Mouse (Mus musculus) MEL (cell line): Measurements from ENCODE around the gene Usp22. TPM values are rescaled to one million over a fixed set of nuclear protein-coding genes. Genes with fewer than 3 reads are reported as not detected.
A peak's percentile ranks its signal among the peaks of the same experiment; 100 is the strongest.

Source experiments
- DNase-seq: peaks from one replicate; pipeline ENCODE4 v3.0.0; 2011; ENCODE audit warnings: low read depth, low spot score
- H3K27ac ChIP-seq: 2 replicates; pipeline ENCODE4 v1.5.1; 2012; ENCODE audit warnings: low read depth, mild to moderate bottlenecking, control low read depth, low read length, moderate library complexity; ENCODE audit not compliant: control insufficient read depth
- H3K27me3 ChIP-seq, 2 experiments: fragments of 150-350 bp in 1 of 2; sonication (generic) in 1 of 2; 2 replicates each; pipeline ENCODE4 v1.6.1; 2012; ENCODE audit warnings: low read length in 2 of 2, mild to moderate bottlenecking in 2 of 2, improper control_type of control experiment in 1 of 2, moderate library complexity in 1 of 2; ENCODE audit not compliant: insufficient read depth in 2 of 2, control insufficient read depth in 1 of 2
- H3K36me3 ChIP-seq, 2 experiments: 2 replicates each; pipeline ENCODE4 v1.6.1; 2012 to 2014; ENCODE audit warnings: low read length in 2 of 2, improper control_type of control experiment in 1 of 2, inconsistent platforms in 1 of 2, mild to moderate bottlenecking in 1 of 2; ENCODE audit not compliant: insufficient read depth in 2 of 2, control insufficient read depth in 1 of 2
- H3K4me1 ChIP-seq, 2 experiments: fragments of 150-350 bp in 1 of 2; sonication (generic) in 1 of 2; 2 replicates each; pipeline ENCODE4 v1.6.1; 2012; ENCODE audit warnings: low read length in 2 of 2, improper control_type of control experiment in 1 of 2, mild to moderate bottlenecking in 1 of 2; ENCODE audit not compliant: insufficient read depth in 2 of 2, control insufficient read depth in 1 of 2
- H3K4me3 ChIP-seq, 2 experiments: fragments of 150-350 bp in 1 of 2; sonication (generic) in 1 of 2; 2 replicates each; pipeline ENCODE4 v1.5.1; 2012; ENCODE audit warnings: low read depth in 2 of 2, low read length in 2 of 2, mild to moderate bottlenecking in 2 of 2, moderate library complexity in 2 of 2, control low read depth in 1 of 2, improper control_type of control experiment in 1 of 2; ENCODE audit not compliant: control insufficient read depth in 1 of 2, insufficient read depth in 1 of 2
- H3K79me2 ChIP-seq: 2 replicates; pipeline ENCODE4 v1.6.1; 2012; ENCODE audit warnings: mild to moderate bottlenecking, low read length, moderate library complexity; ENCODE audit not compliant: control insufficient read depth, poor library complexity, insufficient read depth
- H3K9ac ChIP-seq: 2 replicates; pipeline ENCODE4 v1.6.1; 2012; ENCODE audit warnings: low read depth, mild to moderate bottlenecking, control low read depth, low read length, moderate library complexity; ENCODE audit not compliant: control insufficient read depth, poor library complexity, severe bottlenecking
- H3K9me3 ChIP-seq: fragments of 150-350 bp; sonication (generic); replicated peaks from 2 replicates; pipeline ENCODE4 v1.6.1; 2012; ENCODE audit warnings: mild to moderate bottlenecking, low read length, improper control_type of control experiment, moderate library complexity; ENCODE audit not compliant: insufficient read depth
- BHLHE40 ChIP-seq: IDR thresholded peaks from 2 replicates; pipeline ENCODE4 v1.6.1; 2012; ENCODE audit warnings: low read depth, mild to moderate bottlenecking, inconsistent platforms, low read length, improper control_type of control experiment, borderline replicate concordance
- CHD1 ChIP-seq: IDR thresholded peaks from 2 replicates; pipeline ENCODE4 v1.6.1; 2012; ENCODE audit warnings: low read depth, mild to moderate bottlenecking, inconsistent platforms, low read length, improper control_type of control experiment
- CHD2 ChIP-seq: IDR thresholded peaks from 2 replicates; pipeline ENCODE4 v1.6.1; 2011; ENCODE audit warnings: low read length, improper control_type of control experiment
- CTCF ChIP-seq, 3 experiments: IDR thresholded peaks in 2 of 3; conservative IDR thresholded peaks in 1 of 3; 2 replicates each; pipeline ENCODE4 v1.5.1; 2011 to 2012; ENCODE audit warnings: low read length in 3 of 3, low read depth in 2 of 3, mild to moderate bottlenecking in 2 of 3, improper control_type of control experiment in 1 of 3, inconsistent platforms in 1 of 3, mixed read lengths in 1 of 3, moderate library complexity in 1 of 3; ENCODE audit not compliant: control insufficient read depth in 1 of 3, insufficient read depth in 1 of 3, poor library complexity in 1 of 3, severe bottlenecking in 1 of 3
- E2F4 ChIP-seq: IDR thresholded peaks from 2 replicates; pipeline ENCODE4 v1.6.1; 2011; ENCODE audit warnings: low read depth, low read length, improper control_type of control experiment, borderline replicate concordance
- ELF1 ChIP-seq: IDR thresholded peaks from 2 replicates; pipeline ENCODE4 v1.6.1; 2014; ENCODE audit warnings: low read depth, mild to moderate bottlenecking, inconsistent platforms, low read length, improper control_type of control experiment, moderate library complexity
- EP300 ChIP-seq, 2 experiments: IDR thresholded peaks; 2 replicates each; pipeline ENCODE4 v1.6.1; 2011; ENCODE audit warnings: improper control_type of control experiment in 2 of 2, low read length in 2 of 2, low read depth in 1 of 2, mild to moderate bottlenecking in 1 of 2
- ETS1 ChIP-seq: IDR thresholded peaks from 2 replicates; pipeline ENCODE4 v1.6.1; 2012; ENCODE audit warnings: low read depth, mild to moderate bottlenecking, inconsistent platforms, low read length, improper control_type of control experiment, moderate library complexity
- HCFC1 ChIP-seq: IDR thresholded peaks from 2 replicates; pipeline ENCODE4 v1.6.1; 2012; ENCODE audit warnings: low read depth, mild to moderate bottlenecking, inconsistent platforms, low read length, improper control_type of control experiment, moderate library complexity
- KAT2A ChIP-seq: conservative IDR thresholded peaks from 2 replicates; pipeline ENCODE4 v1.6.1; 2012; ENCODE audit warnings: low read depth, low read length, improper control_type of control experiment, inconsistent platforms
- MAFK ChIP-seq: IDR thresholded peaks from 2 replicates; pipeline ENCODE4 v1.6.1; 2011; ENCODE audit warnings: low read depth, mild to moderate bottlenecking, low read length, improper control_type of control experiment, borderline replicate concordance
- MEF2A ChIP-seq: IDR thresholded peaks from 2 replicates; pipeline ENCODE4 v1.6.1; 2014; ENCODE audit warnings: low read depth, mild to moderate bottlenecking, inconsistent platforms, low read length, improper control_type of control experiment; ENCODE audit not compliant: poor library complexity, insufficient replicate concordance, severe bottlenecking; ENCODE audit errors: extremely low read depth
- MYB ChIP-seq: IDR thresholded peaks from 2 replicates; pipeline ENCODE4 v1.6.1; 2011; ENCODE audit warnings: mild to moderate bottlenecking, low read depth, low read length, improper control_type of control experiment
- NRF1 ChIP-seq: IDR thresholded peaks from 2 replicates; pipeline ENCODE4 v1.6.1; 2014; ENCODE audit warnings: low read depth, mild to moderate bottlenecking, inconsistent platforms, low read length, improper control_type of control experiment, moderate library complexity; ENCODE audit not compliant: poor library complexity, insufficient read depth, severe bottlenecking
- POLR2AphosphoS2 ChIP-seq: IDR thresholded peaks from 2 replicates; pipeline ENCODE4 v1.6.1; 2011; ENCODE audit warnings: low read length, improper control_type of control experiment
- POLR2AphosphoS5 ChIP-seq: IDR thresholded peaks from 2 replicates; pipeline ENCODE4 v1.6.1; 2012; ENCODE audit warnings: low read depth, borderline replicate concordance, mild to moderate bottlenecking, inconsistent platforms, low read length, moderate library complexity, mixed read lengths
- RAD21 ChIP-seq: IDR thresholded peaks from 2 replicates; pipeline ENCODE4 v1.6.1; 2011; ENCODE audit warnings: mild to moderate bottlenecking, low read depth, low read length, improper control_type of control experiment
- RCOR1 ChIP-seq: IDR thresholded peaks from 2 replicates; pipeline ENCODE4 v1.6.1; 2012; ENCODE audit warnings: low read depth, mild to moderate bottlenecking, inconsistent platforms, low read length, improper control_type of control experiment
- SIN3A ChIP-seq: IDR thresholded peaks from 2 replicates; pipeline ENCODE4 v1.6.1; 2012; ENCODE audit warnings: low read length, improper control_type of control experiment, inconsistent platforms
- SMC3 ChIP-seq: IDR thresholded peaks from 2 replicates; pipeline ENCODE4 v1.6.1; 2011; ENCODE audit warnings: low read depth, low read length, improper control_type of control experiment
- USF1 ChIP-seq: IDR thresholded peaks from 2 replicates; pipeline ENCODE4 v1.6.1; 2014; ENCODE audit warnings: low read depth, mild to moderate bottlenecking, inconsistent platforms, low read length, improper control_type of control experiment, moderate library complexity
- ZC3H11A ChIP-seq: IDR thresholded peaks from 2 replicates; pipeline ENCODE4 v1.6.1; 2012; ENCODE audit warnings: low read depth, mild to moderate bottlenecking, inconsistent platforms, low read length, improper control_type of control experiment
- polyA plus RNA-seq, 2 experiments: library from polyadenylated mRNA; stranded (reverse) in 1 of 2; unstranded in 1 of 2; fragments of >175 nt in 1 of 2; fragments of >200 nt in 1 of 2; gene quantifications; 2 replicates each; pipeline versions ENCODE4 v1.2.1 to v1.2.4; 2012; ENCODE audit warnings: low replicate concordance in 2 of 2, low read depth in 1 of 2; ENCODE audit not compliant: insufficient read length in 2 of 2, insufficient read depth in 1 of 2, missing spikeins in 1 of 2
- total RNA-seq: library from RNA; depleted of rRNA; stranded (reverse); fragments of 300-350 nt; gene quantifications from 2 replicates; pipeline ENCODE4 v1.2.3, GENCODE M21; 2012

The Usp22 gene
- total and polyA plus RNA-seq, 3 experiments, result 36.5 to 646 (median 36.9) TPM

DNA sequence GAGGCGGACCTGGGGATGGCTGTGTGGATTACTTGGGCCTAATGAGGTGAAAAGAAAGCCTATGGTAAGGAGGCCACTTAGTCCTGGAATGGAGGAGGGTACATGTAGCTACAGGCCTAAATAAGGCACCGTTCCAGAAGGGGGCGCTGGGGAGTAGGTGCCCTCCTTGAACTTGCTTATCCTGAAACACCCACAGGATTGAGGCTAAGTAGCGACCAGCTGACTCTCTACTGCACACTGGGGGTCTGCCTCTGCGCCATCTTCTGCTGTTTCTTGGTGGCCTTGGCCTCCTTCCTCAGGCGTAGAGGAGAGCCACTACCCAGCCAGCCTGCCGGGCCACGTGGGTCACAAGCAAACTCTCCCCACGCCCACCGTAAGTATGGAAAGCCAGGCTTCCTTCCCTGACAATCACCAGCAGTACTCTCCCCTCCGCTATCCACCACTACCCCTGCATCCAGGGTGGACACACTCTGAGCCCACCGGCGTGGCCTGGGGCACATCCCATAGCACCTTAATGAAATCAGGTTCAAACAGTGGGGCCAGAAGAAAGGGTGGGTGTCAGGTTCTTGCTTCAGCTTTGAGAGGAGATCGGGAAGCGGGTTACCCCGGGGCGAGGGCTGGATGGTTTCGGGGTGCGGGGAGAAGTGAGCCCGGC is 28.1 kb downstream of the Usp22 start:
- peaks cover 0 to 7% of the 10 kb centered on the region in 2 experiments; a peak in 2 of 4 replicates for H3K36me3 ChIP-seq
- DNase-seq, result peak; percentile 73

DNA sequence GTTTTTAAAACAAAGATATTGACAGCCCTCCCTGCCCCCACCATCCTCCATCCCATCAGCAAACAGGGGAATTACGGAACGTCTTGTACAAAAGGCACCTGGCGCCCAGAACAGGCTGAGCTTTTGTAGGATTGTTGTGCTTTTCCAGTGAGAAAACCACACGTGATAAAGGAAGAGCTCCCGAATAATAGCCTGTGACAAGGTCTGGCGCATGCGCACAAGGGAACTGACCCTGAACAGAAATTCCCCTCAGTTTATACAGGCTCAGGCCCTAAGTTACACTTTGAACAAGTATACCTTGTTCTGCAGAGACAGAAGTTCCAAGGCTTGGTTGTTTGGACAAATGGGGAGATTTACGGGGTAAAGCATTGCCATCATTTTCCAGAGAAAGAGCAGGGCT is 29.3 kb downstream of the Usp22 start:
- H3K36me3 ChIP-seq, result peaks cover 0 to 12% of the 10 kb centered on the region in 2 experiments; a peak in 2 of 4 replicates
- no peak overlapping the region for H3K9ac ChIP-seq
- peaks cover 4 to 17% of the 10 kb centered on the region in 2 experiments for H3K4me1 ChIP-seq
- H3K79me2 ChIP-seq, result no peaks in the 10 kb centered on the region
- no peak overlapping the region for H3K4me3 ChIP-seq
- H3K27ac ChIP-seq, result no peak overlapping the region
- H3K27me3 ChIP-seq, result no peaks in the 10 kb centered on the region
- H3K9me3 ChIP-seq, result no peaks in the 10 kb centered on the region
- no peak for DNase-seq
- no peak for TF ChIP-seq MYB
- no peak for TF ChIP-seq POLR2AphosphoS2
- no peak for TF ChIP-seq MAFK
- no peak for TF ChIP-seq ELF1
- TF ChIP-seq ETS1, result no peak
- no peak for TF ChIP-seq POLR2AphosphoS5
- no peak for TF ChIP-seq CHD1
- no peak for TF ChIP-seq USF1
- TF ChIP-seq, all 39 proteins: peak for 0

More for the DNA sequence above, 28.1 kb downstream of the Usp22 start:
- no peak overlapping the region for H3K27ac ChIP-seq
- no peaks in the 10 kb centered on the region for H3K27me3 ChIP-seq
- H3K4me1 ChIP-seq, result peaks cover 3 to 12% of the 10 kb centered on the region in 2 experiments
- no peaks in the 10 kb centered on the region for H3K79me2 ChIP-seq
- H3K4me3 ChIP-seq, result no peak overlapping the region
- no peaks in the 10 kb centered on the region for H3K9me3 ChIP-seq
- peak; percentile 66 to 70 (median 67) for TF ChIP-seq CTCF (IDR thresholded peaks at IDR 0.05 in 2 of 3, conservative IDR thresholded peaks at IDR 0.05 in 1 of 3; ENCODE audit: control insufficient read depth in 1 of 3, insufficient read depth in 1 of 3, low read depth in 2 of 3, low read length in 3 of 3, poor library complexity in 1 of 3, severe bottlenecking in 1 of 3)
- TF ChIP-seq SMC3, result peak; percentile 35
- TF ChIP-seq USF1, result no peak
- H3K9ac ChIP-seq, result no peak overlapping the region

GRCm38 (mm10) chr11:61143564-61144469 is 31.0 kb downstream of the Usp22 start:
- peak overlapping the region; percentile 63 for H3K9ac ChIP-seq
- no peaks in the 10 kb centered on the region for H3K9me3 ChIP-seq
- peak; percentile 78 for DNase-seq
- H3K27ac ChIP-seq, result peak overlapping the region; percentile 73
- H3K79me2 ChIP-seq, result no peaks in the 10 kb centered on the region
- H3K27me3 ChIP-seq, result no peaks in the 10 kb centered on the region
- peaks cover 0 to 12% of the 10 kb centered on the region in 2 experiments; a peak in 2 of 4 replicates for H3K36me3 ChIP-seq
- H3K4me3 ChIP-seq, result peak overlapping the region; percentile 63 to 85
- peaks cover 4 to 17% of the 10 kb centered on the region in 2 experiments for H3K4me1 ChIP-seq
- TF ChIP-seq ELF1 (0 out of 2 replicates have a peak, but pooled peaks have one; percentile 28), NRF1 (no peak), ZC3H11A (no peak), CHD2 (no peak), MEF2A (no peak), EP300 (IDR thresholded peaks at IDR 0.05; ENCODE audit: low read depth in 1 of 2, low read length in 2 of 2) (0 out of 4 replicates have a peak, but pooled peaks of 1 of the 2 experiments have one; percentile 1), KAT2A (no peak), RAD21 (peak; percentile 6; the same call in 1 of the 2 replicates), SIN3A (no peak), POLR2AphosphoS5 (no peak), RCOR1 (no peak), HCFC1 (0 out of 2 replicates have a peak, but pooled peaks have one; percentile 15), E2F4 (no peak), SMC3 (peak; percentile 39), BHLHE40 (no peak)
